Mouse (Mus musculus) thymus, postnatal 36 days (tissue): Measurements from ENCODE around the gene Krt35.

Experiments
- DNase-seq, 2 experiments: peaks; one replicate each; pipeline ENCODE4 v3.0.0; 2022; ENCODE audit warnings: mixed read lengths in 2 of 2

Gene Krt35

DNA sequence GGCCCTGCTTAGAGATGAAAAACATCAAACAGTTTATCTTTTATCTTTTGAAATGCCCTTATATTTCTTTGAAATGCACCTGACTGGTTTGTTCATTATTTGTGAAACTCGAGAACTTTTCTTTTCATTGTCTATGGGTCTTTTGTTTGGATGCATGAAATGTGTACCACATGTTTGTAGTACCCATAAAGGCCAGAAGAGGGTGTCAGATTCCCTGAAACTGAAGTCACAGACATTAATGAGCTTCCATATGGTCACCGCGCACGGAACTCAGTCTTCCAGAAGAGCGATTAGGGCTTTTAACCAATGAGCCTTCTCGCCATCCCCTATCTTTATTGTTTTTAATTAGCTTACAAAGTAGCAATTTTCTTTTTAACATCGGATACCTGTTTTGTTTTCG lies 37.2 kb downstream of the Krt35 start:
- DNase-seq = no peak

DNA sequence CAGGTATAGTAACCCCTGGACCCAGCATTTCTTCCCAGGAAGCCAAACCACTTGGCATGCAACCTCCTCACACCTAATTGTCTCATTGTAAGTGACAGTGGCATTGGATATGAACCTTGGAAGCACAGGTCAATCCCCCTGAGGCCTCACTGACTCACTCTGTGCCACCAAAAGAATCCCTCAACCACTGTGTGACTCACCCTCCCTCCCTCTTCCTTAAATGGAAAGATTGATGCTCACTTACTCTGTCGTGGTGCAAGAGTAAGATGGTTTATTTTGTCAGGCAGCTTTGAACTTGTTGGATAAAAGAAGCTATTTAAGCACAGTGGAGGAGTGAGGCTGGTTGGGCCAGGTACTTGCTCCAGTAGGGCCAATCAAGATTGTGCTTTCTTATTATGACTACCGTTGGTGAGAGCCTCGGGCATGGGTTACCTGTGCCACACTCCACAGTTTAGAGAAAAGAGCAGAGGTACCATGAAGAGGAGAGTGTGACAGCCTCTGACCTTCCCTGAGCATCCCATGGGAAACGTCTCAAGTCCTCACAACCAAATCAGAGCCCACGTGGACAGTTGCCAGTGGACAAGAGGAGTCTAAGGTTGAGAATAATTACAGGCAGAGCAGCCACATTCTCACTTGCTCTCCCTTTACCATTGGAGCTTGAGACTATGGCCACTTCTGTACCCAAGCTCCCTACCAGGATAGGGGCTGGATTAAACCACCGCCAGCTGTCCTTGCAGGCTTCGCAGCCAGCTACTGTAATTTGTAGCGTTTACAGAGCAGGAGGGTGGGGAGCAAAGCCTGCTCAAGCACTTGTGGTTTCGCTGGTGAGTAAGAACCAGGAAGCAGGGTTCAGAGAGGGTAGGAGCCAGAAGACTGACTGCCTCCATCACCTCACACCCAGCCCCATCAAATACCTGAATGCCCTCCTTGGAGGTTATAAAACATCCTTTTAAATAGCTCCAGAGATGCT lies 40.1 kb downstream of the Krt35 start:
- no peak for DNase-seq

GRCm38 (mm10) chr11:100050451-100050850 lies 45.6 kb downstream of the Krt35 start, which contains the start of gene Krt31:
TSS of gene Krt31 (minus strand) at chr11:100050551.
- DNase-seq = no peak

DNA sequence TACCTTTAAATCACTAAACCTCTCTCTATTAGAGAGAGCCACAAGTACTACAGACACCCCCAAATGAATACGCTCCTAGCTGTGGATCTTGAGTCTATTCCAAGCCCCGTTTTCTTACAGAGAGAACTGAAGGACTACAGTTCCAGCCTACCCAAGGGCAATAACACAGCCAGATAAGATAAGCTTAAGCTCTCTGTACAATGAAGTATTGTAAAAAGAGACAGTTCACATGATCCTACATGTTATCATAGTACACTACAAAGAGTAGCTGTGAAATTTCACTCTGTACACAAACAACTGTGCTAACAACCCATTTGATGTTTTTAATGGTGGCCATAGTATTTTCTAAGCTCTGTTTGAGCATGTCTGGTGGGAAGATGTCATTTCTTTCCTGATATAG lies 48.8 kb downstream of the Krt35 start:
- no peak for DNase-seq

DNA sequence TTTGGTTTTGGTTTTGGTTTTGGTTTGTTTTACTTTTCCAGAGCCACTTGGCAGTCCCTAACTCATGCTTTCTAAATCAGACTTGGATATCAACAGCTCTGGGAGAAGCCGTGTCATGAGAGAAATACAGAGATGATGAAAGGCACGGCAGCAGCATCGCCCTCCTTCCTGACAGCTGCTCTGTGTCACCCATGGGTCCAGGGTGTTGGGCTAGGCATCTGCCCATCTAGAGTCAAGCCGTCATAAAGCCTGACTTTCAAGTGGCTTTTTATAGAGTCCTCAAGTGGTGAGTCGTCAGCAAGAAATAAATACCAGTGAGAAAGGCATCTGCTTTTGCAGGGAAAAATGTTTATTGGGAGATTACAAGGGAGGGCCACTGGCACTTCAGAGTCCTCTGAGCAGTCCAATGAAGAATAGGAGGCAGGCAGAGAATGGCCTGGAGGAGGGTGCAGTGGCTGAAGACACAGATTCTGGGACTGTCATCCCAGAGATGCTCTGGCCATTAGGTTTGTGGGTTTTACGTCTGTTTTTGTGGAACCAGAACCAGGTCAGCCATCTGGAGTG lies 49.7 kb downstream of the Krt35 start:
- DNase-seq = no peak
